Mouse (Mus musculus): ENCODE results near the gene Gm45140.

Gm45140 gene

DNA sequence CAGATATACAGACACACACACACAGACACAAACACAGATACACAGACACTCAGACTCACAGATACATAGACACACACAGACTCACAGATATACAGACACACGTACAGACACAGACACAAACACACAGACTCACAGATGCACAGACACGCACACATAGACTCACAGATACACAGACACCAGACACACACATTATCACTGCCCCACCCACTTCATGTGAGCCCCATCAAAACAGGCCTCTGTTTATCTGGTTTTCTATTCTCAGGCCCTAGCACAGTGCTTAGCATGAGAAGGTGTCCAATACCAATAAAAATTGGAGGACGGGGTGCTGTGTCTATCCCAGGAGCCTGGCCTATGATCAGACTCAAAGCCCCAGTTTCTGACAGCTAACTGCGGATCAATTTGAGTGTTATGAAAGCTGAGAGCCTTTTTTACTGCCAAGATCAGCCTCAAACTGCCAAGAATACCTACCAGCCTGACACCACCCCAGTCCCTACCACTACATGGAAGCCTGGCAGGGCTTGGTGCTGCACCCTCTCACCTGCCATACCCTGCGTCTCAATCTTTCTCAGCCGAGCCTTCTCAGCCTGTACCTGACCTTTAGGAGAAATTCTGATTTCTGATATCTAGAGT is 39.2 kb downstream of the Gm45140 start:
- DNase-seq = no peak

DNA sequence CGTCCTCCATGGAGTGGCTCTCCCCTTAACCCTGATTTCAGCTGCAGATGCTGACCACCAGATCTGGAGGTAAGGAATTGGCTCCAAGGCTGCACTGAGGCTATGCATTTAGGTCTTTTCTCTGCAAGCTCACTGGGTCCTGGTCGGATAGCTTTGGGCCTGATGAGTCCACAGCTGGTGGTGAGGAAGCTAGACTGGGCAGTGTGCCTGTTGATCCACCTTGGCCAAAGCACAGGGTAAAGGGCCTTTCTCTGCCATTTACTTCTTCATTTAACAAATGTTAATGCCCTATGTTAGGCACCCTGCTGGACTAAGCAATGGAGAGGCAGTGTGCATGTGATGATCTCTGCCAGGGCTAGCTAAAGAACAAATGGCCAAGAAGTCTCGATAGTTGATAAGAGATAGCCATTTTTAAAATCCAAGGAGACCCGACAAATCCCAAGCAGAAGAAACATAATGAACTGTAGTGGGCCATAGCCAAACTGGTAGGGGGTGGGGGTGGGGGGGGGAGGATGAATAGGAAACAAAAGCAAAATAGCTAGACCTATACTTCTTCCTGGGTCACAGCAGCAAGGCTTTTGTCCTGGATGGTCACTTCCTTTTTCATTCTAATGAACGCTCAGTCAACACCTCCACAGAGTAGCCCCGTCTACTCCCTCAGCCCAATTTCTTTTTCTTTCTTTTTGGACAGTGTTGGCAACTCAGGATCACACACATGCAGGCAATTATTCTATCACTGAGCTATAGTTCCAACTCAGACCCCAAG is 40.0 kb downstream of the Gm45140 start:
- no peak for DNase-seq

- no peak for DNase-seq
These were observed 41.6 kb downstream of the Gm45140 start for GRCm38 (mm10) chr6:87793821-87794510.

DNA sequence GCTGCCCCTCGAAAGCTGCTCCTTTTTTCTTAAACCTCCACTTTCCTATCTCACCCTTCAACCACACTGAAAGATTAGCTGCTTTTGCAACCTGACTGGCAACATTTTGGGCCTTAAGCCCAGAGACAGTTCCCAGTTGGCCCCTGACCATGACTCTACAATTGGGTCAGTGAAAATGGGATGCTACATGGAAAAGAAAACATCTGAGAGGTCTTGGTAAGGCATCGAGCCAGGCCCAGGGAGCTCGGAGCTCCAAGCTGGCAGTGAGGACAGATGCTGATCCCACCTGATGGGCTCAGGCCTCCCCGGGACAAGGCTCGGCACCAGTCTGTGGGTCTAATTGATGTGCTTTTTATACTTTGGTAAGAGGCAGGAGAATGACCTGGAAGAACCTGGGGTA is 43.8 kb downstream of the Gm45140 start:
- no peak for DNase-seq

DNA sequence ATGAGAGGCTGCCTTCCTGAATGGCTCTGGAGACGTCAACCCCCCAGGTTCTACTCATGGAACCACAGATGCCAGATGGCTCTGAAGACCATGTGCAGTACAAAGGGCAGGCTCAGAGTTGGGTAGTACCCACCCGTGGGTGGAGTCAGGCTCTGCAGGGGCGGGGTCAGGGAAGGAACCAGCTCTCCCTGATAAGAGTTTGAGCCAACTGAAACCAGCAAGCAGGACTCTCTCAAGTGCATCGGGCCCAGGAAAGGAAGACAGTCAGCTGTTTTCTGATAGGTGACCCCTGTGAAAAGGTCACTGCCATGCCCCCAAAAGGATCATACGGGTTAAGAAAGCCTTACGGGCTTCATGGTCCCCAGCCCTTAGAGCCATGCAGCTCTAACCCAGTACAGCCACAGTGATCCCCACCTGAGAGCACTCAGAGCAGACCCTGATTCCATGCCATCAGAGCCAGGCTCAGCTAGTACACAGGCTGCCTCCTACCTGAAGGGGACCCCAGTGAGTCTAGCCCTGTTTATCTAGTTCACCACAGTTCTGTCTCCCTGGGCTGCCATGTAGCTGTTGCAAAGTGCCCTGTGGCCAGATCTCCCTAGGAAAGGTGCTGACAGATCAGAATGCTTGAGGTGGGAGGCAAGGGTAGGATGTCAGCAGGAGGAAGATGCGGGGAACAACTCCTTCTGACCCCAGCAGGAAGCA is 44.7 kb downstream of the Gm45140 start:
- DNase-seq = no peak

DNA sequence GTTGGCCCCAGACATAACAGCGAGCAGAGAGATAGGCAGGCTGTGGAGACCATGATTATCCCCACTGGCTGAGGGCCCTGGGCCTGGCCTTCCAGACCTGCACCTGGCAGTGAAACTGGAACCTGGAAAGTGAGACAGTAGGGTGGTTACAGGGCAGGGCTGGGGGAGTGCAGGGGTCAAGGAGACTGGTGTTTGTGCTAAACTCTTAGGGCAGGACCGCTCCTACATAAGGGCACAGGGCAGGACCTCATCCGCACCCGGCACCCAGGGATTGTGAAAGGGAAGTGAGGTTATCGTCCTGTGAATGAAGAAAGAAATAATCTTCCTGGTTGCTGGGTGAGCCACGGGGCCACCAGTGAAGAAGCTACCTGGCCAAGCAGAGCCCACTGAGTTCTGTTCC is 45.8 kb downstream of the Gm45140 start:
- no peak for DNase-seq

DNA sequence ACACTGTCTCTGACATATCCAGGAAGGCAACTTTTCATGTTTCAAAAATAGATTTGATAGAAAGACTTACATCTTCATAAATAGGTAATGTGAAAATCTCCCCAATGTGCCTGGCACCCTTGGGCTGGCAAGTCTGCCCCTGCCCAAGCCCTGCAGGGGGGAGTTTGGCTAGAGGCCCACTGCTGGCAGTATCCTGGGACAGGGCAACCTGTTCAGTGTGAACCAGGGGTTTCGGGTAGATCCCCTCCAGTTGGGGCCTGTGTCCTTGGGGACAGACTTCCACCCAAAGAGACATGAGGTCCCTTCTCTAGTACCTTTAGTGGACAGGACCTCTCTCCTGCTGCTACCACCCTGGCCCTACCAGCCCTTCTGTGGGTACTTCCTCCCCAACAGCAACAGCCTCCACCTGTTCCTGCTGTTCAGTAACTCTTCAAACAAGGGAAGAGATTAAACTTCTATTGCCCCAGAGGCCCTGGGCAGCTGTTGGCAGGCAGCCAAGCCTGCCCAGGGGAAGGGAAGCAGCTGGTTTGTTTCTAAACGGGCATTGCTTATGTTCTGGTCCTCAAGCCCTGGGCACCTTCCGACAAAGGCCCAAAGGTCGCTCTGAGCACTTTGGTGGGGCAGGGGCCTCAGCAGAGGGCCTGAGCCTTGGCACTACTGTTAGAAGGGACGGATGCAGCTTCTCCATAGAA is 46.6 kb downstream of the Gm45140 start:
- DNase-seq = no peak

DNA sequence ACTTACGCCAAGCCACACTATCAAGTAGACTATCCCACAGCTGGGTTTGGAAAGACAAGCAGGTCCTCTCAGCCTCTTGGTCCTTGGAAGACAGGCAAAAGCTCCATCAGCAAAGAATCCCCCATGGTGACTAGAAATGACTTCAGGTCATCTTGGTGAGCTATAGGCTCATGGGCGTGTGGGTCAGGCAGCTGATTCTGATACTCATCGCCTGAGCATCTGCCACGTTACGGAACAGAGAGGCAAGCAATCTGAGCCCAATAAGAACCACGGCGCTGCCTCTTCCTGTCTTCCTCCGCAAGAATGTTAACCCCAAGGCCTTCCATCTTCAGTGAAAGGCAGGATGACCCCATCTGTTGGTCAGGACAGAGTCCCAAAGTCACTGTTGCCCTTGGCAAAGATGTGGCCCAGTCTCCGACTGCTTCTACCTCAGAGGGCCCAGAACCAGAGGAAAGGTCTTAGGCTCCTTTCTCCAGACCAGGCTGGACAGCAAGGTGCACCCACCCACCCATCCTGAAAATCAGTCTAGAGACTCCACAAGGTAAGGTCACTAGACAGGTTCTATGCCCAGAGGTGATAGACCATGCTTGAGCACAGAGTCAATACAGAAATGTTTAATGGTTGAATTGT is 47.2 kb downstream of the Gm45140 start:
- no peak for DNase-seq

GRCm38 (mm10) chr6:87787108-87787890 is 48.3 kb downstream of the Gm45140 start:
- DNase-seq = no peak

GRCm38 (mm10) chr6:87786621-87787020 is 49.0 kb downstream of the Gm45140 start:
- DNase-seq = no peak

DNA sequence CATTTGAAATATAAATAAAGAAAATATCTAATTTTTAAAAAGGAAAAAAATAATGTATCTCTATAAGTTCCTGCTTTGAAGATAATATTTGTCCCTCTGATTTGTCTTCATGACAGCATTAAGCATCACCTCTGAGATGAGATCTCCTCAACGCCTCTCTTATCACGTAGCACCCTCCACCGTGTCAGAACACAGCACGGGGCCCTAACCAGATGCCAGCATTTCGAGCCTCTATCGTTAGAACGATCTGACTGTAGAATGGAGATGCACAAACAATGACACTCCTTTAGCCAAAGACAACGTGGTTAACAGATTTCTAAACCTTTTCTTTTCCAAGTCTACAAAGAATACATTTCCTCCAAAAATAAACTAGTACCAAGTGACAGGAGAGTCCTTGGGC is 51.6 kb downstream of the Gm45140 start:
- no peak for DNase-seq

GRCm38 (mm10) chr6:87780546-87781301 is 54.9 kb downstream of the Gm45140 start:
- no peak for DNase-seq

- DNase-seq = no peak
These were observed 56.1 kb downstream of the Gm45140 start for GRCm38 (mm10) chr6:87779174-87780165.

DNA sequence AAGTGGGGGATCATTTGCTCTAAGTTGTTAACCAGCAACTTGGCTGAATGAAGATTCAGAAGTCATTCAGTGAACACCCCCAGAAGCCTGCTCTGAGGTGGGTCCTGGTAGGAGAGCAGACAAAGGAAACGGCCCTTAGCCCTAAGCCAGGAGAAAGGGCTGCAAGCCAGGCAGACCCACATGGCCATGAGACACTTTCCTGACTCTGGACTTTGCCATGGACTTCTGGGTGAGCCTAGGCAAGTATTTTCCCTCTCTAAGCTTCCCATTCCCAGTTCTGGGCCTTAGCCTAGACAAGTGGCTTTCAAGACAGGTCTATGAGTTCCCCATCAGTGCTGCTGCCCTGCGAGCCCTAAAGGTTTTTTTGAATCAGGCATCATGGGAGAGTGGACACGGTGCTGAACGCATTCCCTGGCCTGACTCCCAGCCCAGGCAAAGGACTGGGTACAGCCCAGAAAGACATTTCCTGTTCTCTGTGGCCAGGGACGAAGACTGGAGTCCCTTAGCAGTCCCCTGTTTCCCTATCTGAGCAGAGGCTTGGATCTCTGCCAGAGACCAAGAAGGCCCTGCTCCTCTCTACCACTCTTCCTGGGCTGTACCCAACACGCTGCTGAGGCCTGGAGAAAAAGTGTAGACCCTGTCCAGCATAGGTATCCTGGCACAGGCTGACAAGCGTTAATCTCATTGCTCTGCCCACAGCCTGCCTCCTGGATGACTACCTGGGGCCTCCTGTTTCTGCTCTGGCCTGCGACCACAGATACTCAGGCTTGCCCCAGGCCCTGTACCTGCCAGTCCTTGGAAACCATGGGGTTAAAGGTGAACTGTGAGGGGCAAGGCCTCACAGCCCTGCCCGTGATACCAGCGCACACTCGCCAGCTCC is 57.1 kb downstream of the Gm45140 start:
- DNase-seq = no peak

- DNase-seq = no peak
These were observed 57.8 kb downstream of the Gm45140 start, which contains the start of gene Gp9 for GRCm38 (mm10) chr6:87777842-87778241. TSS of gene Gp9 (plus strand) at chr6:87778072.

- DNase-seq = no peak
These were observed 58.9 kb downstream of the Gm45140 start for GRCm38 (mm10) chr6:87776663-87777062.

GRCm38 (mm10) chr6:87775588-87776245 is 59.9 kb downstream of the Gm45140 start:
- DNase-seq = no peak

GRCm38 (mm10) chr6:87774909-87775308 is 60.7 kb downstream of the Gm45140 start:
- DNase-seq = no peak

All from thymus, adult 18-20 months (tissue).